In genomic region chr5:64161917-64162316, GRCm38 (mm10) we compare ENCODE assay signal across 14 mouse cellular contexts. TPM values are rescaled to one million over a fixed set of nuclear protein-coding genes. Genes with fewer than 3 reads are reported as not detected.
DNase-seq lines count a peak whose midpoint lies in the region; ATAC-seq and TF ChIP-seq lines count a peak whose summit lies in the region.
"Had no signal": no experiment of that assay in that cellular context is flagged by ENCODE, and none has a peak within 500 bp of the region (broad histone marks: within the 10 kb centered on the region; RNA-seq: fewer than 3 reads in every experiment).

No protein-coding gene starts in this region.

- 0 out of 2 replicates have a peak overlapping the region, but pooled peaks have one; percentile 100 for H3K4me2 ChIP-seq in kidney, embryonic 15.5 days
- no peak overlapping the region for H3K4me2 ChIP-seq in kidney, embryonic 16.5 days (replicated peaks; ENCODE audit: low read depth, low read length)
- H3K4me2 ChIP-seq in CH12.LX (ENCODE audit: insufficient read depth, low read depth, poor library complexity, severe bottlenecking): peak overlapping the region; percentile 74
- H3K4me2 ChIP-seq in liver, embryonic 15.5 days: peak overlapping the region; percentile 99

- H3K4me3 ChIP-seq in gastrocnemius, adult 2 months: peak overlapping the region; percentile 90
- no peak overlapping the region for H3K4me3 ChIP-seq in kidney, embryonic 15.5 days (replicated peaks)
- H3K4me3 ChIP-seq in kidney, embryonic 16.5 days (ENCODE audit: low read length): no peak overlapping the region
- H3K4me3 ChIP-seq in CH12.LX (replicated peaks in 1 of 3; ENCODE audit: low read depth in 2 of 3, low read length in 2 of 3, poor library complexity in 1 of 3): peak overlapping the region in 1 of 3 experiments; percentile 92
- peak overlapping the region; percentile 69 for H3K4me3 ChIP-seq in liver, embryonic 15.5 days (replicated peaks)

- no peaks in the 10 kb centered on the region for H3K36me3 ChIP-seq in kidney, embryonic 15.5 days
- no peaks in the 10 kb centered on the region for H3K36me3 ChIP-seq in kidney, embryonic 16.5 days (ENCODE audit: insufficient read depth, low read length)
- peaks cover 6 to 38% of the 10 kb centered on the region in 2 experiments for H3K36me3 ChIP-seq in CH12.LX (replicated peaks in 1 of 2; ENCODE audit: control insufficient read depth in 1 of 2, insufficient read depth in 1 of 2, low read length in 1 of 2)
- H3K36me3 ChIP-seq in liver, embryonic 15.5 days (replicated peaks): no peaks in the 10 kb centered on the region

- dilution Hi-C loops in CH12.LX (cut with MboI; ENCODE audit: extremely low pct_ligation_motif_present, extremely low pct_unique_long_range_greater_than_20kb, low sequenced_read_pairs): no loop called here

- TF ChIP-seq CTCF in gastrocnemius, adult 2 months (IDR thresholded peaks at IDR 0.05): no peak
- no peak for TF ChIP-seq CTCF in CH12.LX (conservative IDR thresholded peaks at IDR 0.05 in 1 of 2, IDR thresholded peaks at IDR 0.05 in 1 of 2; ENCODE audit: low read depth in 2 of 2, low read length in 2 of 2)

- peak overlapping the region; percentile 96 for H3K27ac ChIP-seq in gastrocnemius, adult 2 months
- H3K27ac ChIP-seq in kidney, embryonic 15.5 days: no peak overlapping the region
- H3K27ac ChIP-seq in kidney, embryonic 16.5 days (ENCODE audit: low read length): no peak overlapping the region
- no peak overlapping the region for H3K27ac ChIP-seq in CH12.LX (ENCODE audit: insufficient read depth, low read depth)
- peak overlapping the region; percentile 57; the same call in 1 of the 2 replicates for H3K27ac ChIP-seq in liver, embryonic 15.5 days (replicated peaks)

- peaks cover 30% of the 10 kb centered on the region for H3K4me1 ChIP-seq in kidney, embryonic 15.5 days
- peaks cover 14% of the 10 kb centered on the region; the same call in 1 of the 2 replicates for H3K4me1 ChIP-seq in kidney, embryonic 16.5 days (ENCODE audit: insufficient read depth, low read length)
- peaks cover 15 to 76% of the 10 kb centered on the region in 2 experiments for H3K4me1 ChIP-seq in CH12.LX (ENCODE audit: control insufficient read depth in 1 of 2, insufficient read depth in 2 of 2)
- H3K4me1 ChIP-seq in liver, embryonic 15.5 days (replicated peaks): peaks cover 60% of the 10 kb centered on the region

- TF ChIP-seq POLR2A in CH12.LX (IDR thresholded peaks at IDR 0.05; ENCODE audit: low read depth, low read length): no peak

- ATAC-seq in kidney, embryonic 15.5 days (replicated peaks; ENCODE audit: low FRiP score): no peak
- ATAC-seq in kidney, embryonic 16.5 days (ENCODE audit: low FRiP score, low TSS enrichment): no peak
- ATAC-seq in liver, embryonic 15.5 days (ENCODE audit: insufficient read depth): peak; percentile 53
- ATAC-seq: lung, postnatal 0 days had no signal

- TF ChIP-seq RAD21 in CH12.LX (IDR thresholded peaks at IDR 0.05; ENCODE audit: low read depth, low read length): no peak

- intact Hi-C loops in gastrocnemius, adult 2 months (cut with DNase I): loop anchor here (1.0 kb wide), 1 partner anchor 19 kb away; no protein-coding TSS in a partner anchor
- intact Hi-C loops in gastrocnemius, postnatal 14 days (cut with DNase I; ENCODE audit: low total_unique reads): loop anchor here (2.0 kb wide), 1 partner anchor 41 kb away; no protein-coding TSS in a partner anchor

- no peaks in the 10 kb centered on the region for H3K9me3 ChIP-seq in kidney, embryonic 15.5 days (replicated peaks)
- H3K9me3 ChIP-seq in kidney, embryonic 16.5 days (ENCODE audit: low read length): no peaks in the 10 kb centered on the region
- H3K9me3 ChIP-seq in CH12.LX (replicated peaks; ENCODE audit: low read length): no peaks in the 10 kb centered on the region
- H3K9me3 ChIP-seq in liver, embryonic 15.5 days (replicated peaks): no peaks in the 10 kb centered on the region

- TF ChIP-seq EP300 in CH12.LX (IDR thresholded peaks at IDR 0.05; ENCODE audit: low read length): no peak

- H3K9ac ChIP-seq in kidney, embryonic 15.5 days: no peak overlapping the region
- no peak overlapping the region for H3K9ac ChIP-seq in kidney, embryonic 16.5 days (replicated peaks; ENCODE audit: low read length)
- no peak overlapping the region for H3K9ac ChIP-seq in CH12.LX (ENCODE audit: insufficient read depth, low read depth)
- H3K9ac ChIP-seq in liver, embryonic 15.5 days: peak overlapping the region; percentile 65; the same call in 1 of the 2 replicates

- H3K79me2 ChIP-seq in CH12.LX (replicated peaks; ENCODE audit: control insufficient read depth, extremely low read depth, insufficient read depth, poor library complexity, severe bottlenecking): peaks cover 4% of the 10 kb centered on the region

- peaks cover 39% of the 10 kb centered on the region for H3K27me3 ChIP-seq in kidney, embryonic 15.5 days
- peaks cover 16% of the 10 kb centered on the region for H3K27me3 ChIP-seq in kidney, embryonic 16.5 days (ENCODE audit: insufficient read depth, low read length)
- H3K27me3 ChIP-seq in CH12.LX (replicated peaks): peaks cover 2% of the 10 kb centered on the region
- H3K27me3 ChIP-seq in liver, embryonic 15.5 days: peaks cover 18% of the 10 kb centered on the region

- WGBS in kidney, embryonic 15.5 days: 65% methylated on average over 3 of the region's 3 CpGs
- 70% methylated on average over 3 of the region's 3 CpGs for WGBS in kidney, embryonic 16.5 days
- WGBS in liver, embryonic 15.5 days (ENCODE audit: insufficient replicate concordance): 32% methylated on average over 3 of the region's 3 CpGs

- no peak for DNase-seq in gastrocnemius, adult 2 months
- no peak for DNase-seq in gastrocnemius, postnatal 14 days
- DNase-seq in CH12.LX (ENCODE audit: extremely low read depth) (no peak), adipocyte (ENCODE audit: low spot score) (no peak)
- DNase-seq in embryo, embryonic 11 days: no peak
- DNase-seq: adrenal gland, postnatal 10 days; cerebellum, postnatal 10 days; kidney, postnatal 36 days; midbrain, embryonic 14.5 days; thymus, postnatal 4 days had no signal

- in situ Hi-C loops in CH12.LX (cut with MboI; ENCODE audit: low pct_ligation_motif_present, low pct_unique_long_range_greater_than_20kb, low sequenced_read_pairs): no loop called here

TF ChIP-seq in CH12.LX, 34 proteins besides CTCF, POLR2A, EP300 and RAD21:
- TF ChIP-seq USF2 (conservative IDR thresholded peaks at IDR 0.05; ENCODE audit: low read depth, low read length) (no peak), MAZ (IDR thresholded peaks at IDR 0.05; ENCODE audit: low read depth, low read length) (no peak), IRF4 (IDR thresholded peaks at IDR 0.05; ENCODE audit: low read depth, low read length) (no peak), KAT2A (IDR thresholded peaks at IDR 0.05; ENCODE audit: insufficient replicate concordance, low read length) (no peak), HCFC1 (IDR thresholded peaks at IDR 0.05; ENCODE audit: low read depth, low read length) (no peak), ZC3H11A (IDR thresholded peaks at IDR 0.05; ENCODE audit: low read depth, low read length) (no peak), JUND (conservative IDR thresholded peaks at IDR 0.05; ENCODE audit: low read depth, low read length) (no peak), CHD2 (IDR thresholded peaks at IDR 0.05; ENCODE audit: low read length) (no peak), NRF1 (IDR thresholded peaks at IDR 0.05; ENCODE audit: low read depth, low read length) (no peak), USF1 (IDR thresholded peaks at IDR 0.05; ENCODE audit: low read depth, low read length) (no peak), ZKSCAN1 (IDR thresholded peaks at IDR 0.05; ENCODE audit: borderline replicate concordance, low read depth, low read length) (no peak), JUN (IDR thresholded peaks at IDR 0.05; ENCODE audit: insufficient read depth, low read depth, low read length) (no peak), NELFE (IDR thresholded peaks at IDR 0.05; ENCODE audit: low read depth, low read length) (no peak)
TF ChIP-seq in CH12.LX: peak in this region for 0.

RNA-seq across cellular contexts. Expression of gene Tbc1d1, which starts 5.8 kb away (rescaled TPM):
- total RNA-seq in gastrocnemius, adult 2 months (2021): 10 to 100 TPM; 46.4 to 46.9 TPM
- 10 to 100 TPM; 29.9 to 39.6 TPM for total RNA-seq in gastrocnemius, postnatal 14 days (2021)
- 32.0 and 36.3 TPM in 2 replicates for polyA plus RNA-seq in kidney, embryonic 15.5 days (2015; fragmentation: Nextera tagmentation; extraction: Ambion mirVana)
- polyA plus RNA-seq in kidney, embryonic 16.5 days (2015; fragmentation: Nextera tagmentation; extraction: Ambion mirVana): 39.5 and 40.7 TPM in 2 replicates
- total RNA-seq in CH12.LX (2012; rRNA removed): 24.2 and 26.0 TPM in 2 replicates
- total RNA-seq in CH12.LX (2014; rRNA removed): 38.2 and 38.6 TPM in 2 replicates
- 31.9 and 32.0 TPM in 2 replicates for polyA plus RNA-seq in CH12.LX (2012; ENCODE audit: insufficient read length, low read depth)
- polyA plus RNA-seq in liver, embryonic 15.5 days (2015; fragmentation: Nextera tagmentation; extraction: Ambion mirVana): 5.7 and 6.3 TPM in 2 replicates

Comparison
In these comparisons a context has a peak if more than half of its experiments do, and no peak if none do; other contexts are left out.
1. H3K27ac ChIP-seq: peak in gastrocnemius, adult 2 months (single experiment) and liver, embryonic 15.5 days (single experiment); none in kidney, embryonic 15.5 days (single experiment), kidney, embryonic 16.5 days (single experiment) and CH12.LX (single experiment).
2. H3K4me3 ChIP-seq: peak in gastrocnemius, adult 2 months (single experiment) and liver, embryonic 15.5 days (single experiment); none in kidney, embryonic 15.5 days (single experiment) and kidney, embryonic 16.5 days (single experiment).